Mouse (Mus musculus): ENCODE results near the gene Sox12. TPM values are rescaled to one million over a fixed set of nuclear protein-coding genes. Genes with fewer than 3 reads are reported as not detected.

The Sox12 gene
- total RNA-seq, 2 experiments from 2014 or later: 1.2 to 2.3 TPM

- ATAC-seq (replicated peaks; ENCODE audit: low FRiP score, poor library complexity, severe bottlenecking): no peak
Measured at GRCm38 (mm10) chr2:152410971-152411371, 13.1 kb upstream of the Sox12 start.

- no peak for ATAC-seq (replicated peaks; ENCODE audit: low FRiP score, poor library complexity, severe bottlenecking)
Measured at GRCm38 (mm10) chr2:152409781-152410180, 11.9 kb upstream of the Sox12 start.

- peak; percentile 99 for ATAC-seq (replicated peaks; ENCODE audit: low FRiP score, poor library complexity, severe bottlenecking)
Measured at GRCm38 (mm10) chr2:152406126-152406525, 8.3 kb upstream of the Sox12 start.

GRCm38 (mm10) chr2:152399122-152399542 lies 1.3 kb upstream of the Sox12 start:
- peak; percentile 34; the same call in 1 of the 2 replicates for ATAC-seq (replicated peaks; ENCODE audit: low FRiP score, poor library complexity, severe bottlenecking)

- peak; percentile 86 for ATAC-seq (replicated peaks; ENCODE audit: low FRiP score, poor library complexity, severe bottlenecking)
Measured at GRCm38 (mm10) chr2:152398691-152399090, 828 bp upstream of the Sox12 start.

GRCm38 (mm10) chr2:152397004-152397589 lies 766 bp downstream of the Sox12 start:
- ATAC-seq (replicated peaks; ENCODE audit: low FRiP score, poor library complexity, severe bottlenecking): no peak

GRCm38 (mm10) chr2:152396110-152397003 lies 1.5 kb downstream of the Sox12 start:
- peak; percentile 41 for ATAC-seq (replicated peaks; ENCODE audit: low FRiP score, poor library complexity, severe bottlenecking)

- ATAC-seq (replicated peaks; ENCODE audit: low FRiP score, poor library complexity, severe bottlenecking): no peak
Measured at GRCm38 (mm10) chr2:152395271-152395920, 2.5 kb downstream of the Sox12 start.

- ATAC-seq (replicated peaks; ENCODE audit: low FRiP score, poor library complexity, severe bottlenecking): no peak
Measured at GRCm38 (mm10) chr2:152393225-152394017, 4.4 kb downstream of the Sox12 start.

- ATAC-seq (replicated peaks; ENCODE audit: low FRiP score, poor library complexity, severe bottlenecking): peak; percentile 45; the same call in 1 of the 2 replicates
Measured at GRCm38 (mm10) chr2:152392786-152393185, 5.1 kb downstream of the Sox12 start.

GRCm38 (mm10) chr2:152384191-152384590 lies 13.7 kb downstream of the Sox12 start:
- no peak for ATAC-seq (replicated peaks; ENCODE audit: low FRiP score, poor library complexity, severe bottlenecking)

- ATAC-seq (replicated peaks; ENCODE audit: low FRiP score, poor library complexity, severe bottlenecking): no peak
Measured at GRCm38 (mm10) chr2:152376345-152376741, 21.5 kb downstream of the Sox12 start, which contains the start of gene Nrsn2. TSS of gene Nrsn2 (minus strand) at chr2:152376638.

GRCm38 (mm10) chr2:152375652-152376344 lies 22.1 kb downstream of the Sox12 start:
- no peak for ATAC-seq (replicated peaks; ENCODE audit: low FRiP score, poor library complexity, severe bottlenecking)

- ATAC-seq (replicated peaks; ENCODE audit: low FRiP score, poor library complexity, severe bottlenecking): peak; percentile 83
Measured at GRCm38 (mm10) chr2:152373547-152373946, 24.3 kb downstream of the Sox12 start.

GRCm38 (mm10) chr2:152372661-152373060 lies 25.2 kb downstream of the Sox12 start:
- ATAC-seq (replicated peaks; ENCODE audit: low FRiP score, poor library complexity, severe bottlenecking): no peak

- no peak for ATAC-seq (replicated peaks; ENCODE audit: low FRiP score, poor library complexity, severe bottlenecking)
Measured at GRCm38 (mm10) chr2:152372104-152372503, 25.8 kb downstream of the Sox12 start.

GRCm38 (mm10) chr2:152368532-152369140 lies 29.2 kb downstream of the Sox12 start:
- peak; percentile 42; the same call in 1 of the 2 replicates for ATAC-seq (replicated peaks; ENCODE audit: low FRiP score, poor library complexity, severe bottlenecking)

GRCm38 (mm10) chr2:152367917-152368316 lies 29.9 kb downstream of the Sox12 start:
- ATAC-seq (replicated peaks; ENCODE audit: low FRiP score, poor library complexity, severe bottlenecking): no peak

Data from erythroblast, adult 5-6 weeks (primary cell).